Mouse (Mus musculus) spleen, adult 2 months (tissue): Measurements from ENCODE around the gene Mbl2. TPM values are rescaled to one million over a fixed set of nuclear protein-coding genes. Genes with fewer than 3 reads are reported as not detected.

ENCODE experiments used
- DNase-seq, 2 experiments: peaks; one replicate each; pipeline versions ENCODE4 v3.0.0 to v3.0.0-alpha.2; 2012 to 2021; ENCODE audit warnings: low spot score in 2 of 2, low read depth in 1 of 2
- H3K27ac ChIP-seq: fragments of 200-500 bp; 2 replicates; pipeline ENCODE4 v1.5.1; 2012; ENCODE audit warnings: low read length, inconsistent platforms; ENCODE audit not compliant: insufficient read depth
- H3K27me3 ChIP-seq: fragments of 200-500 bp; 2 replicates; pipeline ENCODE4 v1.6.1; 2012; ENCODE audit warnings: mild to moderate bottlenecking, moderate library complexity, low read length, inconsistent platforms; ENCODE audit not compliant: control insufficient read depth, insufficient read depth
- H3K36me3 ChIP-seq: fragments of 200-500 bp; 2 replicates; pipeline ENCODE4 v1.6.1; 2012; ENCODE audit warnings: mild to moderate bottlenecking, low read length, inconsistent platforms; ENCODE audit not compliant: control insufficient read depth, insufficient read depth
- H3K4me1 ChIP-seq: fragments of 200-500 bp; 2 replicates; pipeline ENCODE4 v1.6.1; 2011; ENCODE audit warnings: inconsistent platforms; ENCODE audit not compliant: control insufficient read depth, insufficient read depth, insufficient read length
- H3K4me3 ChIP-seq: fragments of 200-500 bp; 2 replicates; pipeline ENCODE4 v1.5.1; 2011; ENCODE audit warnings: mild to moderate bottlenecking, inconsistent platforms; ENCODE audit not compliant: insufficient read depth, insufficient read length; ENCODE audit errors: extremely low read depth
- CTCF ChIP-seq: fragments of 200-500 bp; IDR thresholded peaks from 2 replicates; pipeline ENCODE4 v1.5.1; 2011; ENCODE audit warnings: mild to moderate bottlenecking, inconsistent platforms; ENCODE audit not compliant: insufficient read depth, insufficient read length, insufficient replicate concordance; ENCODE audit errors: extremely low read depth
- POLR2A ChIP-seq: fragments of 200-500 bp; IDR thresholded peaks from 2 replicates; pipeline ENCODE4 v1.6.1; 2011; ENCODE audit warnings: low read depth, low read length, inconsistent platforms
- WGBS: fragments of 180-500 bp; shearing (Covaris S2); methylation state at CpG from one replicate; pipeline ENCODE4 v1.1.7; 2018; 5-methylcytosine and 5-hydroxymethylcytosine counted together
- polyA plus RNA-seq: library from polyadenylated mRNA; depleted of rRNA; stranded (reverse); fragments of >200 nt; gene quantifications from 2 replicates; pipeline ENCODE4 v1.2.3, GENCODE M21; 2012; rRNA removed

Gene Mbl2
- polyA plus RNA-seq, 1 experiment: not detected

- H3K4me3 ChIP-seq: no peak overlapping the region
These were observed 1.7 kb downstream of the Mbl2 start for GRCm38 (mm10) chr19:30234416-30234815.

DNA sequence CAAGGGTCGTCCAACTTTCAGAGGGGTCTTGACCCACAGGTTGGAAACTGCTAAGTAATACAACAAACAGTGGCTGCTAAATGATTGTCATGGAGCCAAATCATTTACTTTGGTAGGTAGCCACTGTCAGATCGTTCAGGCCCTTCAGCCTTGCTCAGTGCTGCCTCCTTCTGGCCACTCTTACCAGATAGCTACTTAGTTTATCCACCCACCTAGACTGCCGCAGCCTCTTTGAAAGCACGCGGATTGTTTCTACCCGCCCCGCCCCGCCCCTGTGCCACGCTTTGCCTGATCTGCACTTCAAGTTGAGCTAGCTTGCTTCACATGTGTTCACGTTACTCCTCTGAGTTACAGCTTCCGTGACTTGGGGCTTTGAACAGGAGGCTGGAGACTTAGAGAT is 14.6 kb downstream of the Mbl2 start:
- Histone ChIP-seq H3K4me1 (no peaks in the 10 kb centered on the region), H3K4me3 (no peak overlapping the region), H3K36me3 (no peaks in the 10 kb centered on the region), H3K27ac (no peak overlapping the region), H3K27me3 (no peaks in the 10 kb centered on the region)
- DNase-seq: no peak
- TF ChIP-seq CTCF: no peak
- no peak for TF ChIP-seq POLR2A
- WGBS: 20% methylated on average over 11 of the region's 11 CpGs

More at GRCm38 (mm10) chr19:30234416-30234815, 1.7 kb downstream of the Mbl2 start:
- DNase-seq: no peak
- Histone ChIP-seq H3K27ac (no peak overlapping the region), H3K4me1 (no peaks in the 10 kb centered on the region), H3K27me3 (no peaks in the 10 kb centered on the region), H3K36me3 (no peaks in the 10 kb centered on the region)
- TF ChIP-seq POLR2A: no peak
- WGBS: 84% methylated on average over 8 of the region's 8 CpGs

DNA sequence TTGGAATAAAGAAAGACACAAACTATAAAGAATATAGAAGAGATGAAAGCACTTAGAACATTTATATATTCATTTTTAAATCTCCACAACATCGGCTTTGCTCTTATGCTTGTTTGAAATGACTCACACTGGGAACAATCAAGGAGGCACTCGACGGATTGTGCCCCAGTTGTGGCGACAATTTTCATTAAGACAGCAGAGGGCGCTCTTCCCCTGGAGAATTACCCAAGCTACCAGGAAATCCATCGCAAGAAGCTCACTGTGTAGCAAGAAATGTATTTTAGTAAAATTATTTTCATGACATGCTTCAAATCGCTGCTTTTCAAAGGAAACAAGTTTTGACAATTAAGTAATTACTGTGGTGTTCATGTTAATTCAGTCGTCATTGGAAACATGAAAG is 16.1 kb downstream of the Mbl2 start:
- H3K4me1 ChIP-seq: no peaks in the 10 kb centered on the region
- WGBS: 6% methylated on average over 8 of the region's 8 CpGs
- H3K27me3 ChIP-seq: no peaks in the 10 kb centered on the region
- H3K4me3 ChIP-seq: no peak overlapping the region
- no peak overlapping the region for H3K27ac ChIP-seq
- TF ChIP-seq POLR2A: no peak
- TF ChIP-seq CTCF: peak; percentile 39; the same call in 1 of the 2 replicates
- no peak for DNase-seq
- H3K36me3 ChIP-seq: no peaks in the 10 kb centered on the region

DNA sequence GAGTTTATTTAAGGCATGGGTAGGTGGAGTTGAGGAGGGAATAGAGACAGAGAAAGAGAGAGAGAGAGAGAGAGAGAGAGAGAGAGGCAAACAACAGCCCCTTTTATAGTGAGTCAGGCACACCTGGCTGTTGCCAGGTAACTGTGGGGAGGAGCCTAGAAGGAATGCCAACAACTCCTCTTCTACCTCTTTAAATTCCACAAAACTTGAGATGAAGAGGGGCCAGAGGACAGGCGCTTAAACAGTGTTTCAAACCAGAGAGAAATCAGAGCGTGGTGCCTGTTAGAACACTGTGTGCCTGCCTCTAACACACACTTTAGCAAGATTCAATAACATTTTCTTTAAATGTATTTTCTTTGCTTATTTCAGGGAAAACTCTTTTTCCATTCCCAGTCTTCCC is 19.5 kb downstream of the Mbl2 start:
- 92% methylated on average over 2 of the region's 2 CpGs for WGBS
- Histone ChIP-seq H3K4me1 (no peaks in the 10 kb centered on the region), H3K4me3 (no peak overlapping the region), H3K27ac (no peak overlapping the region), H3K27me3 (no peaks in the 10 kb centered on the region), H3K36me3 (no peaks in the 10 kb centered on the region)
- TF ChIP-seq POLR2A: no peak
- TF ChIP-seq CTCF: no peak
- no peak for DNase-seq

- no peak for DNase-seq
- no peaks in the 10 kb centered on the region for H3K4me1 ChIP-seq
- no peak overlapping the region for H3K4me3 ChIP-seq
- no peak overlapping the region for H3K27ac ChIP-seq
- no peaks in the 10 kb centered on the region for H3K27me3 ChIP-seq
- TF ChIP-seq CTCF (no peak), POLR2A (no peak)
- WGBS: 77% methylated on average over 6 of the region's 6 CpGs
- H3K36me3 ChIP-seq: no peaks in the 10 kb centered on the region
These were observed 23.6 kb downstream of the Mbl2 start for GRCm38 (mm10) chr19:30256339-30256738.

GRCm38 (mm10) chr19:30281125-30281524 is 48.4 kb downstream of the Mbl2 start:
- TF ChIP-seq CTCF (no peak), POLR2A (no peak)
- H3K4me3 ChIP-seq: no peak overlapping the region
- no peaks in the 10 kb centered on the region for H3K27me3 ChIP-seq
- no peaks in the 10 kb centered on the region for H3K36me3 ChIP-seq
- DNase-seq: no peak
- no peaks in the 10 kb centered on the region for H3K4me1 ChIP-seq
- WGBS: 41% methylated on average over 5 of the region's 5 CpGs
- H3K27ac ChIP-seq: no peak overlapping the region

- TF ChIP-seq POLR2A (no peak), CTCF (no peak)
- no peaks in the 10 kb centered on the region for H3K27me3 ChIP-seq
- no peak for DNase-seq
- WGBS: 93% methylated on average over 6 of the region's 6 CpGs
- H3K4me3 ChIP-seq: no peak overlapping the region
- H3K27ac ChIP-seq: no peak overlapping the region
- no peaks in the 10 kb centered on the region for H3K36me3 ChIP-seq
- no peaks in the 10 kb centered on the region for H3K4me1 ChIP-seq
These were observed 55.3 kb downstream of the Mbl2 start for GRCm38 (mm10) chr19:30287899-30288490.

Other genes starting within 250 kb of the Mbl2 start
- gene Trpd52l3, start 229.2 kb upstream of the Mbl2 start, polyA plus RNA-seq: not detected in 2 replicates
- 18.7 and 26.2 TPM in 2 replicates for gene Uhrf2, start 202.4 kb upstream of the Mbl2 start, polyA plus RNA-seq
- not detected in 2 replicates for gene Gldc, start 57.5 kb upstream of the Mbl2 start, polyA plus RNA-seq